Mouse (Mus musculus): ENCODE measurements at regions not wholly inside any gene's neighbourhood (a gene's known extent, or its start where the extent isn't known, plus 50 kb on each side); places are given as distances from the start of the nearest gene placed in this dataset.
A peak's percentile ranks its signal among the peaks of the same experiment; 100 is the strongest.

DNA sequence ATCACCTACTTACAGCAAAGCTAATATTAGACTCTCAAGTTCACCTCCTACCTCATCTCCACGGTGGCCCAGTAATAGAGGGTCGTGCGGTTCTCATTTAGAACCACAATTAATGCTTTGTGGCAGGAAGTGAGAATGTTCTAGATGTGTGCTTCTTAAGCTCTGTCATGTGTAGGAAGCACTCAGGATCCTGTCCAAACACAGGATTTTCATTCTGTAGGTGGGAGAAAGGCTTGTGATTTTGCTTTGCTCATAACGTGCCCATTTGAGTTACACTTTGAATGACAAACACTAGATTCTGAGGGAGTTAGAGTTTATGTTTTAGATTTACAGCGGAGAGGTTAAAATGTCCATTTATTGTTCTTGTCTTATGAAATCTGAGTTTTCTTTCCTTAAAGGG is 308.0 kb upstream of the Gm15217 start:
- no peak for DNase-seq (ENCODE audit: extremely low spot score, low read depth, low spot score)

DNA sequence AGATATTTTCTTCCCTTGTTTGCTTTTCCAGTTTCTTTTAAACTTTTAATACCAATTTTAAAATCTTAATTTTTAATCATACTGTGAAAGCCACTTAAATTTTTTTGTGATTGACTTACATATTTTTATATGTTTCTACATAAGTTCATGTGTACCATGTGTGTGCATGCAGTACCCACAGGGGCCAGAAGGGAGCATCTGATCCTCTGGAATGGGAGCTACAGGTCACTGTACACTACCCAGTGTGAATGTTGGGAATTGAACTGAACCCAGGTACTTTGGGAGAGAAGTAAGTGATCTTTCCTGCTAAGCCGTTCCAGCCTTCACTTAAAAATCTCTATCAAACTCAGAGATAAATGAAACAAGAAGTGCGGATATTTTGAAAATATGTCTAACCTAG is 302.5 kb upstream of the Gm15217 start:
- no peak for DNase-seq (ENCODE audit: extremely low spot score, low read depth, low spot score)

DNA sequence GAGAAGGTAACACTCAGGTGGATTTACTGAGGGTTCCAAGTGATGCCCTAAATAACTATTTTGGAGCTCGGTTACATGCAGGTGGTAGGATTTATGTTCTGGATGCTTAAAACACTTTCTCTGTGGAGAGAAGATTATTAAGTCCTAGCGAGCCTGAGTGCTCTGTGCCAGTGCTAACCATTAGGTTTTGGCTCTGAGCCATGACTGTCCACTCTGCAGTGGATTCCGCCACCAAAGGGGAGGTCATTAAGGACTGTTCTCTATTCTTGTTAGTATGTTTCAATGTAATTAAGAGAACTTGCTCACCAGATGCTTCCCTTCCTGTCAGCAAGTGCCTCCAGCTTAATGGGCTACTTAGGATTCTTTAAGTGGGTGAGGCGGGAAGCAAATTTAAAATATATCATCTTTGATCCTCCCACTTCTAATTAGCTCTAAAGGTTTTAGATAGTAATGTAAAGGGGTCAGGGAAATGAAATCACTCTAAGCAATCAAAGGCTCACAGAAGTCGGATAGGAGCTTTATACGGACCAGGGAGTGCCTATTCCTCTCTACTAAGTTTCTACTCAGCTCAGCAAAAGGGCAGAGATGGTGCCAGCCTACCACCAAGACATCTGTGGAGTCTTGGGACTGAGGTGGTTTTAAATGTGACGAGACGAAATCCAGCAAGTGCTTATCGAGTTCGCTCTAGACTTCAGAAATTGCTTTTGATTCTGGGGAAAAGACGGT is 301.6 kb upstream of the Gm15217 start:
- peak; percentile 22 for DNase-seq (ENCODE audit: extremely low spot score, low read depth, low spot score)

DNA sequence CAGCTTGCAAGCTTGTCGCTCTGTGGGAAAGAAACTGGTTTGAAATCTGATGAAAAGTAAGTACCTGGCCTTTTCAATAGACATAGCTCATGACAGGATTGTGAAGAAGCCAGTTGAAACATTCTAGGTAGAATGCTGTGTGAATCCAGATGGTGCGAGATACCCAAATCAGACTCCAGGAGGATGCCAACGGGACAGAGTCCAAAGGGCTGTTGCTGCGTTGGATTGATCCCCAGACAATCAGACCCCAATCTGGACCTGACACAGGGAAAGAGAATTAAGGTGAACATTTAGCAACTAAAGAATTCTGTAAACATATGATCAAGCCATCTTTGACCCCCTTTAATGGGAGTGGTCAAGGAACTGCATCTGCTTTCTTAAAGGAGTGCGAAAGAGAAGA is 296.6 kb upstream of the Gm15217 start:
- no peak for DNase-seq (ENCODE audit: extremely low spot score, low read depth, low spot score)

DNA sequence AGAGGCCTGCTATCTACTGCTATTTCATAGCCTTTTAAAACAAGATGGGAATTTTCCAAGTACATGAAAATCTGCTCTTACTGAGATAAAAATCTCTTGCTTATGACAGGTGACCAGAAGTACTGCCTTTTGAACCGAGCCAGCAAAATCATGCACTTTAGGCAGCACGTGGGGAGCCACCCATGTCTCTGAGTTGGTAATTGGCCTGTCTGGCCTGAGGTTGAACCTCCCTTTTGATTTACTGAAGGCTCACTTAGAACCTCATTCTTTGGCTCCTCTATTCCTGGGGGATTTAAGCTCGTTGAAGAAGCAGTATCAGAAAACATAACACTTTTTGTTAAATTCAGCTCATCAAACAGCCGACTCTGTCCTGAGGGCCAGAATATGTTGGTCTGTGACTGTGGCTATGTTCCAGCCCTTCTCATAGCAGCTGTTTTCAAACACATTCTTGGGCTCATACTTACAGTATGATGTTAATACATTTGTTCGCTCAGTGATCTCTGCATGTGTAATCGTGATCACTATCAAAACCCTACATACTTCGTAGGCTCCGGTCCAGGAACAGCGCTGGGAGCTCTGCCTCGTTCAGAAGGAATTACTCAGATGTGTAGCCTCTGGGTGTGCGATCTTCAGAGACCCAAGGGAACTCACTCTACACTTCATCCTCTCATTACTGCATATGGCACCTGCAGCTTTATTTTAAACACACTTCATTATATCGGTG is 290.1 kb upstream of the Gm15217 start:
- no peak for DNase-seq (ENCODE audit: extremely low spot score, low read depth, low spot score)

DNA sequence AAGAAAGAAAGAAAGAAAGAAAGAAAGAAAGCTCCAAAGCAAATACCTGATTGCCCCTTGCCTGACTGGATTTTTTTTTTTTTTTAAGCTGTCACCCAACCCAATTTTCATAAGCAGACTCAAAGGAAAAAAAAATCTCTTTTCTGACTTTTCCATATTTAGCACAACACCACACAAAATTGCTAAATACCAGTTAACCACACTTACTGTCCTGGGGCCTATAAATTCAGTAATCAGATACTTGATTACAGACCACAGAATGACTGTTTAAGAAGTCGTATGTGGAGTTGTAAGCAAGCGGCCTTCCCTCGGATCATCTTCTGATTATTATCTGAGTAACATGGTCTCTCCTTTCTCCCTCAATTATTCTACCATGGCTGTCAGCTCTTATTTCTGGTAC is 263.3 kb upstream of the Gm15217 start:
- no peak for DNase-seq (ENCODE audit: extremely low spot score, low read depth, low spot score)

DNA sequence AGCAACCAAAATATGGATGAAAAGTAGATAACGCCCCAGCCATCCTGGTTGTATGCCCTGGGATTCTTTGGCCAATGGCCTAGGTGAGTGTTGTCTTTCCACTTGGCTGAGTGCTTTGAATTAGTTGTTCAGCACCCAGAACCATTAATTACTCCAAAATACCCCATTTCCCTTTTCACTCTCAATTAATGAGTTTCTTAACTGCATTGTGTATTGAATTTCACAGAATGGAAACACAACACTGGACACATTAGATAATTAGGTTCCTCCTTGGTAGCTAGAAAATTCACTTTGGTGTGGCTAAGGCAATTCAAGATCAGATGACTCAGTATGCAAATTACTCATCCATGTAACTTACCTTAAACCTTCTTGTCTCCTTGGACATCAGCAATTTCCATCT is 252.7 kb upstream of the Gm15217 start:
- DNase-seq (ENCODE audit: extremely low spot score, low read depth, low spot score): no peak

DNA sequence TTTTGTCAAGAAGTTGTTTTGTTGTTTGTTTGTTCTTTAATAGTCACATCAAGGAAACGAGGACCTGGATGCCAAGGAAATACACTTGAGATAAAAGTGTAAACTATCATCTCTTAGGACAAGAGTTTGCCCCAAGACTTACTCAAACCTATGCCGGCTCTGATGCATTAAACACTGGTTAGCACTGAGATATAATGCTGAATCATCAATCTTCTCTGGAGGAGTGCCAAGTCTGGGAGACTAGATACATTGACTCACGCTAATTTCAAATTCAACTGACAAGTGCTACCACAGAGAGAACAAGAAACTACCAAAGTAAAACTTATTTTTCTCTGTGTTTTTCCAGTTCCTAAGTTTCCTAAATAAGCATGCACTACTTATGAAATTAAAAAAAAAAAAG is 249.5 kb upstream of the Gm15217 start:
- DNase-seq (ENCODE audit: extremely low spot score, low read depth, low spot score): no peak

DNA sequence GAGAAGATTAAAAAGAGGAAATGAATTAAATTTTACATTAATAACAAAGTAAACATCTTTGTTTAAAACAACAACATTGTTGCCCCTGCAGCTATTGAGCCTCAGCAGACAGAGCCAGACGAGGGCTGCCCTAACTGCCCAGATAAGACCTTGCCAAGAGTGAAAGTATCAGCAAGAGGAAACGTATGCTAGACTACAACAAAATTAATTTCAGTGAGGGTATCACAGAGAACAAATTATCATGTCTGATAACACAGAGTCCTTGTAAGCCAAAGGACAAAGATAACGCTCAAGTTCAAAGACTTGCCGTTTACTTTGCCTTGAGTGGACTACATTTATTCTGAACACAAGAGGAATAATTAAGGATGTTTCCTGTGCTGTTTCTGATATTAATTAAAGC is 235.0 kb upstream of the Gm15217 start:
- DNase-seq (ENCODE audit: extremely low spot score, low read depth, low spot score): no peak

DNA sequence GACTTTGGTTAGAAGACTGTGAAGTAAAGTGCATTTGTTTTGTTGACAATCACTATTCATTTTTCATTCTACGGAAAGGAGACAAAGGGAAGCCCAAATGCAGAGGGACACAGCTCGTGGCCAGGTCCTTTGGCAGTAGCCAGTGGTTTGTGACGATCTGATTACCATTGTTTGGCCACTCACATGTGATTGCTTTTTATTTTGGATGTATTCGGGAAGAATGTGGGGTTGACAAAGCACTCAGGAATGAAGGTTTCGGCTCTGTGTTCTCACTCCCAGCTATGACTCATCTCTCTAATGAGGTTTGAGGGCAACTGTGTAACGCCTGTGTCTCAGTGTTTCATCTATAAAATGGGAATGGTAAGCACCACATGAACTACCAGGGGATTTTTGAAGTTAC is 234.5 kb upstream of the Gm15217 start:
- no peak for DNase-seq (ENCODE audit: extremely low spot score, low read depth, low spot score)

DNA sequence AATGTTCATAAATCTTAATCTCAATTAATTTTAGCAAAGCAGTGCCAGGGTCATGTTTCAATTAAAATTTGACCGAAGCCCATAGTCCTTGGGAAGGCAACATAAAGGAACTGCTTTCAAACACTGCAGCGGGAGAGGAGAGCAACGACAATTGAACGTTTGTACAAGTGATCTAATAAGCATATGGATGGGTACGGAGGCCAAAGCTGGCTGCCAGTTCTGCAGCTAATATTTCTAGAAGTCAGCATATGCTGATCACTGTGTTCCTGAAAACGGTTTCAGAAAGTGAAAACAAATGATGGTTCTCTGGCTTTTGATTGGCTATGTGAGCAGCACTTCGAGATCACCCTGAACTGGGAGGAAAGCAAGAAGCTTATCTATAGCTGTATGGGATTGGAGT is 233.6 kb upstream of the Gm15217 start:
- no peak for DNase-seq (ENCODE audit: extremely low spot score, low read depth, low spot score)

DNA sequence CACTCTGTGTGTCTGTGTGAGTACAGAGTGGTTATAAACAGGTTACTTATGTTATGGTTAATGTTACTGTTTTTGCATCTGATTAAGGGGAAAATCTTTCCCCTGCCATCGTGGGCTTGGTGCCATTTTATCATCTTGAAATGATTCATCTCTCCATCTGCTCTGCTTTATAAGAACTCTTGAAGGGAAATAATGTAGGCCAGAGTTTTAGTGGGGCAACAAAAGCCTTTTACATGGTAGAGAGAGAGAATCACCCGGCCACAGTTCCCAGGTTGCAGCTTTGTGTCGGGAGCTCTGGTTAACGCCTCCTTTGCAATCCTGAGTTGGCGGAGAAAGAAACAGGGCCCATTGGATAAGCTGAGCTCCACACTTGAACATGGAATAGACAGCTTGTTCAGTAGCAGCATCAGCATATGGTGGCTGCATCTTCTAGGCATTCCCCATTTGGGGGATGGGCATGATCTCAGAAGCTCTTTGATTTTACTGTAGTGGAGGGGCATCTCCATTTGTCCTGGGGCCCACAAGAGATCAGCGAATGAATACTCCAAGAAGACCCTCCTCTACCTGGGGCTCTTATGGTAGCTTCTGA is 230.0 kb upstream of the Gm15217 start:
- no peak for DNase-seq (ENCODE audit: extremely low spot score, low read depth, low spot score)

DNA sequence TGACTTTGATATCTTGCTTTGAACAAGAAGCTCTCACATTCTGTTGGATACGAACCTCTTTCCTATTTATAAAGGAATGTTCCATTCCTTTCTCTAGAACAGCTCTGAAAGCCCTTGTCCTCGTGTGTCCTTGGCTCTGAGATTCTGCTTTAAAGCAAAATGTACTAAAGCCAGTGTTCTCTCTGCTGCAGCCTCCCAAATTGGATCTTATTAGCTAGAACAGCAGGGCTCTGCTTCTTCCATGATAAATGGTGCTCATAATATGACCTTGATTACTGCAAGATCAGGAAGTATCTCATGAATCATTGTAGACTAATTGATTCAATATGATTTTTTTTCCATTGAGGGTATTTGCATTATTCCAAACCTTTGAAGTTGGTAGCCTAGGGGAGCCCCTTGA is 220.5 kb upstream of the Gm15217 start:
- no peak for DNase-seq (ENCODE audit: extremely low spot score, low read depth, low spot score)

DNA sequence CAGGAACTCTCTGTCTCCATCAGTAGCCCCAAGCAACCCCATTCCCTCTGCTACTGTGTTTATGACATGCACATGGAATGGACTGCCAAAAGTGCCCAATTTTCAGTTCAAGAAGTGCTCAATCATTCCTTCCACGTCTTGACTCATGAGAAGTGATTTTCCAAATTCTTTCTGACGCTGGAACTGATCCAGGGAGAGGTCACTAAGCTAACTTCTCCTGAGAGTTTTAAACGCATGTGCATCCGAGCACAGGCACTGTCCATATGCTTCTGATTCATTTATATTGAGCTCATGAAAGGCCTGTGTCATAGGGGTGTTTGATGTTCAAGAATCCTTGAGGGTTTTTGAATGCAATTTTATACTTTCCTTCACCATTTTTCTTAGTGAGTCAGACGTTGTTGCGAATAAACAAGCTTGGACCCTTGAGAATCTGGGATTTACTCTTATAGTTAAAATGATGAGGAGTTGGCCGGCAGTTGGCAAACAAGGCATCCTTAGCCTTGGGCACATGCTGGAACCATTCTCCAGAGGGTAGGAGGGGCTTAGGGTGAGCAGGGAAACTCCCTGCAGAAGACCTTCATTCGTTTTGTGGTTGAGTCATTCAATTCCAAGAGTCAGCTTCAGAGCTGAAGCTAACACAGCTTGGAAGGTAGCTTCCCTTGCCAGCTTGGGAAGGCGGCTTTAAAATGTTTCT is 206.9 kb upstream of the Gm15217 start:
- DNase-seq (ENCODE audit: extremely low spot score, low read depth, low spot score): no peak

DNA sequence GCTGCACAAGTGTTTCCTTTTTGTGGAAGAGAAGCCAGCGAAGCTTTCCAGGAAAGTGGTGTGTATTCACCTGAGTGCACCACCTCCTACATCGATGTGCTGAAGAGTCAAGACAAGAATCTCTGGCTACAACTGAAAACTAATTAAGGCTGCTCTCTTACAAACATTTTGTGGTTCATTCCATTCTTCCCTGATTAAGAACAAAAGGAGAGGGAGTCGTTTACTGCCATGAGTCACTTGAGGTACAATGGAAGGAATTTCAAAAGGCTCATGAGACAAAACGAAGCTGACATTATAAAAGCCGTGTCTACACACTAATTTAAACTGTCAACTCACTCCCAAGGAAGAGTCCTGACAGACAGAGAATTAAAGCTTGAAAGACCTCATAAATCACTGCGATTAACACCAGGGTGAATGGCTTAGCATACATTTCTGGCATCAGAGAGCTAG is 206.3 kb upstream of the Gm15217 start:
- DNase-seq (ENCODE audit: extremely low spot score, low read depth, low spot score): no peak

DNA sequence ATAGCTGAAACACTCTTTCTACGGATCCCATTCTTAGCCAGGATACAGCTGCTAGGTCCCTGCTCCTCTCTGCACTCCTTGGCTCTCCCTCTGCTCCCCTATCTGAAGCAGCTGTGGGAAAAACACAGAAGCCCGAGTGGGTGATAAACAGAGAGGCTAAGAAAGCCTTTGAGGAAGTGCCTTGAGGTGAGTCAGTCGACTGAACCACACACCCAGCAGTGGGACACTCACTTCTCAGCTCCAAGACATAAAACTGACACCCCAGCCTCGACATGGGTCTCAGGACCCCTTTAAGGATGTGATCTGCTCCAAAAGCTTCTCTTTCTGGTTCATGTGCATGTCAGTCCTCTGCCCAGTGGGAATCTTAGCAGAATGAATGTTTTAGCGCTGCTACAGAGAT is 204.8 kb upstream of the Gm15217 start:
- no peak for DNase-seq (ENCODE audit: extremely low spot score, low read depth, low spot score)

DNA sequence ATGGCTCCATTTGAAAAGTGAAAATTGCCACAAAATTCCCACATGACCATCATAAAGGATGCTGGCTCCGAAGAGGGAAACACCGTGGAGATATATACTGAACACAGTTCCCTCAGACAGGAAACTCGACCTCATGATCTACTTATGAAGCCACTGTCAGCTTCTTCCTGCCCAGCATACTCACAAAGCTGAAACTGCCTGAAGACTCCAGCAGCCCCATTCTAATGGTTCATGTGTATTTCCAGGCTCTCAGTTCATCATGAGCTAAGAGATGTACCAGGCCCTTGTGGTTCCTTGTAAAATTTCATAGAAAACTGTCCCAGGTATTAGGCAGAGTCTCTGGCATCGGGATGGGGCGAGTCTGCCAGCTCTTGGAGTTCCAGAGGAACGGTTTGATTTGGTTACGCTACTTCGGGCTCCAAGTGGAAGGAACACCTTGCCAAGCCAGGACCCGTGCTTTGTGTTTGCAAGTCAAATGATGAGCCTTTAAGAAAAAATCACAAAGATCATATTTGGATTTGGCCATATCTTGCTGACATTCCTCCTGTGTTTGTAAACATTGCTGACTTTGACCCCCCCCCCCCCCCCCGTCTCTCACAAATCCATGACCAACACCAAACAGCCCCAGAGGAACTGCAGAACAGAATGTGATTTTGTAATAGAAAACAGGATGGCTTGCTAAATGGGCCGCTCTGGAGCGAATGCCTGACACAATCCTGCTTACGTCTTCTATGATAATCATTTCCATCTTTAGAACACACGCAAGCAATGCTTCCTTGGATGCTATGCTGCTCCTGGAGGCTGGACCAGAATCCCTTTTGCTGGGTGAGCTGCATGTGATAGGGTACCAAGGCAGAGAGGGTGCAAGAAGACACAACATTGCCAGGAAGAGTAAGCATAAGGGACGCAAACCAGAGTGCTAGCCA is 203.7 kb upstream of the Gm15217 start:
- no peak for DNase-seq (ENCODE audit: extremely low spot score, low read depth, low spot score)

DNA sequence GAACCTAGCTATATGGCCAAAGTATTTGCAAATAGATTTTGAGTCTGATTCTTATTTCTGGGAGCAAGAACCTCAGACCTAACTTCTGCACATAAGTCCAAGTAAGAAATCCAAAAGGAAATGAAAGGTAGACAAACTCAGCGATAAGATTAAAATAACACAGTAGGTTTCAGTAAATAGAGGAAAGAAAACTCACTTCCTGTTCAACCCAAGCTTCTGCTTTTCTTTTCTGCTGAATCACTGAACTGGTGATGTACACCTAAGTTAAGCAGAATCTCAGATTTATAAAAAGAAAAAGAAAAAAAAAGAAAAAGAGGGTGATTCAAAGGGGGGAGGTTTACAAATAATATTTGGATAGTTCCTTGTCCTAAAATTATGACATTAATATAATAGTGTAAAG is 200.2 kb upstream of the Gm15217 start:
- DNase-seq (ENCODE audit: extremely low spot score, low read depth, low spot score): no peak

DNA sequence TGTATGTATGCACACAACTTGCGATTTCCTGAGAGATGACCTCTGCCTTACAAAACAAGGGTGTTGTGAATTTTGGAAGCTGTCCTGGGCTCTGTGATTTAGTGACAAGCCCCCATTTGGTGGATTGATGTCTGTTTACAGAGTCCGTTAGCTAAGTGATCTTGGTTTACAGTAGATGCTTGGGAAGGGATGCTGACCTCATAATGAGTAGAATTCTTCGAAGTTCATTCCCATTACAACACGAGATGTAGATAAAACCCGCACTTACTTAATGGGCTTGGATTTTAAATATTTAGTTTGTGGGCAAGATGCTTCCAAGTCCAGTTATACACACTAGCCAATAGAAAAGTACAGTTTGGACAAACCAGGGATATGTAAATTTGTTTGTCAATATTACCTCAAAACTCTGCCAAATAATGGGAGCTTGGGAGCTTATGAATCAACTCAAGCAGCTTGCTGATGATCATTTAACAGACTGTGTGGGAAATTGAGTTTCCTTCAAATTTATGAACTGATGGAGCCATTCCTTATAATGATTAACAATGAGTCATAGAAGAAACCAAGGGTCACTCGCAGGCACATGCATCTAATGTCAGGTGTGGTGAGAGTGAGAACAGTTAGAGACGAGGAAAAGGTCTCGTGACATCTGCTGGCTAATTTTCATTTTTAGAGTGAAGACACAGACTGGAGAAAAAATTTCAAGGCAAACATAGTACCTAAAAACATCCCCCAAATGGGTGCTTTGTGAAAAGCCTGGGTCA is 187.4 kb upstream of the Gm15217 start:
- DNase-seq (ENCODE audit: extremely low spot score, low read depth, low spot score): no peak

DNA sequence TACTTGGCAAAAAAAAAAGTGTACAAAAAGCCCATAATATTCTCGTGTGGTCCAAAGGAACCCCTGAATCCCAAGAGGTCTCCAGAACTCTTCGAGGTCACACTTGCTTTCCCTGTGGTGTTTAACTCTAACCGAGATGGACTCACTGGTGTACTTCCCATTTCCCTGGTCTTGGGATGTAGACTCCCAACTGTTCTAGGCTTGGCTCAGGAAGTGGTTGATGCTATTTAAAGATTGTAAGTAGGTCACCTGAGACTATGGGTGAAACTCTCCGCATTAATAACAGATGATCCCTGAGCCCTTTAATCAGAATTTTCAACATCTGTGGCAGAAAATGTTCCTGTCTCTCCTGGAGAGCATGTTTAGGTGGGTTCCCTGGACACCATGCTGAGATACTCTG is 185.6 kb upstream of the Gm15217 start:
- DNase-seq (ENCODE audit: extremely low spot score, low read depth, low spot score): no peak
